Mouse (Mus musculus) spleen, postnatal 10 days (tissue): ENCODE results near the gene Zfp977.
"Not testable (repeated sequence)": the region's sequence is repeated elsewhere in the genome, so short reads cannot be mapped to it uniquely, and the experiment has no call there.

Experiments
- DNase-seq, 2 experiments: peaks; one replicate each; pipeline ENCODE4 v3.0.0; 2021 to 2022; ENCODE audit warnings: low spot score in 2 of 2

Gene Zfp977

GRCm38 (mm10) chr7:42592413-42592812 lies at the start of gene Zfp977:
Gene Zfp977 (minus strand): TSS chr7:42592547.
- DNase-seq, result not testable (repeated sequence)

GRCm38 (mm10) chr7:42631031-42631430 lies 38.7 kb upstream of the Zfp977 start:
- not testable (repeated sequence) for DNase-seq

GRCm38 (mm10) chr7:42595666-42596065 lies 3.3 kb upstream of the Zfp977 start:
- not testable (repeated sequence) for DNase-seq

- DNase-seq, result not testable (repeated sequence)
Observed at GRCm38 (mm10) chr7:42591311-42591710, 1.0 kb downstream of the Zfp977 start.

GRCm38 (mm10) chr7:42578488-42578887 lies 13.9 kb downstream of the Zfp977 start, which contains the start of gene Gm21028:
Gene Gm21028 (minus strand): TSS chr7:42578588.
- no peak for DNase-seq

GRCm38 (mm10) chr7:42551766-42552165 lies 40.6 kb downstream of the Zfp977 start:
- DNase-seq, result no peak
